Mouse (Mus musculus) stomach, postnatal 0 days (tissue): ENCODE data around the gene Edem1.

ENCODE experiments used
- CTCF ChIP-seq: IDR thresholded peaks from 2 replicates; pipeline ENCODE4 v1.5.1; 2016; ENCODE audit warnings: antibody characterized with exemption, low read depth, mild to moderate bottlenecking, moderate library complexity
- EP300 ChIP-seq: optimal IDR thresholded peaks from 2 replicates; pipeline ENCODE3; 2016; ENCODE audit warnings: antibody characterized with exemption

DNA sequence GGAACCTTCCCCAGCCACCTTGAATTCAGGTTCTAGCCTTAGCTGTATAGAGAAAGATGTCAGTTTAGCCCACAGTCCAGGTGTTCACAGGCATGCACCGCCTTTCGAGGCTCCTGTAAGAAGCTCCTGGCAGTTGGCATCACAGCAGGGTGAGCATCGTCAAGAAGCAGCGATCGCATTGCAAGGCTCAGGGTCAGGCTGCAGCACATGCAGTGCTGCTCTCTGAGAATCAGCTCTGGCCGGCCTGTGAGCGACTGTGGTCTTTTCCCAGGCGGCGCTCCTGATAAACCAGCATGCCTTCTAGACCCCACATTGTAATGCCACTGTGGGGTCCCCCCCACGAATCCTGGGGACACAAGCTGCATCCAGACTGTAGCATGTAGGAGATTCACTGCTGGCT is 18.2 kb upstream of the Edem1 start:
- TF ChIP-seq CTCF: no peak
- TF ChIP-seq EP300: no peak
